Mouse (Mus musculus) CH12.LX (cell line): ENCODE measurements around the gene Smcp. TPM values are rescaled to one million over a fixed set of nuclear protein-coding genes. Genes with fewer than 3 reads are reported as not detected.

Experiments used
- DNase-seq: peaks from one replicate; pipeline ENCODE4 v3.0.0-alpha.2; 2013; ENCODE audit errors: extremely low read depth
- H3K27ac ChIP-seq: 2 replicates; pipeline ENCODE4 v1.5.1; 2012; ENCODE audit warnings: low read depth, mild to moderate bottlenecking, control low read depth, moderate library complexity; ENCODE audit not compliant: insufficient read depth
- H3K27me3 ChIP-seq: replicated peaks from 2 replicates; pipeline ENCODE3; 2012; ENCODE audit warnings: inconsistent platforms
- H3K36me3 ChIP-seq, 2 experiments: replicated peaks in 1 of 2; 2 replicates each; pipeline versions ENCODE3 to v1.6.1; 2012; ENCODE audit warnings: inconsistent platforms in 1 of 2, low read length in 1 of 2, mild to moderate bottlenecking in 1 of 2, mixed read lengths in 1 of 2, moderate library complexity in 1 of 2; ENCODE audit not compliant: control insufficient read depth in 1 of 2, insufficient read depth in 1 of 2
- H3K4me1 ChIP-seq, 2 experiments: 2 replicates each; pipeline ENCODE4 v1.6.1; 2012; ENCODE audit warnings: inconsistent platforms in 1 of 2, moderate library complexity in 1 of 2; ENCODE audit not compliant: insufficient read depth in 2 of 2, control insufficient read depth in 1 of 2
- H3K4me2 ChIP-seq: 2 replicates; pipeline ENCODE4 v1.6.1; 2012; ENCODE audit warnings: low read depth, mild to moderate bottlenecking, control low read depth; ENCODE audit not compliant: poor library complexity, insufficient read depth, severe bottlenecking
- H3K4me3 ChIP-seq, 3 experiments: fragments of 150-350 bp in 1 of 3; sonication (generic) in 1 of 3; replicated peaks in 1 of 3; 2 replicates each; pipeline versions ENCODE3 to v1.5.1; 2011 to 2012; ENCODE audit warnings: low read depth in 2 of 3, low read length in 2 of 3, mild to moderate bottlenecking in 2 of 3, moderate library complexity in 2 of 3, control low read depth in 1 of 3, improper control_type of control experiment in 1 of 3, inconsistent platforms in 1 of 3, mixed read lengths in 1 of 3; ENCODE audit not compliant: poor library complexity in 1 of 3
- H3K79me2 ChIP-seq: replicated peaks from 2 replicates; pipeline ENCODE4 v1.6.1; 2012; ENCODE audit warnings: mild to moderate bottlenecking, moderate library complexity; ENCODE audit not compliant: control insufficient read depth, poor library complexity, insufficient read depth, severe bottlenecking; ENCODE audit errors: extremely low read depth
- H3K9ac ChIP-seq: 2 replicates; pipeline ENCODE4 v1.6.1; 2012; ENCODE audit warnings: low read depth, mild to moderate bottlenecking, control low read depth, moderate library complexity; ENCODE audit not compliant: insufficient read depth
- H3K9me3 ChIP-seq: replicated peaks from 2 replicates; pipeline ENCODE3; 2012; ENCODE audit warnings: low read length, inconsistent platforms, mixed read lengths
- CHD1 ChIP-seq: IDR thresholded peaks from 2 replicates; pipeline ENCODE4 v1.6.1; 2012; ENCODE audit warnings: low read depth, low read length, improper control_type of control experiment, inconsistent platforms
- CHD2 ChIP-seq: IDR thresholded peaks from 2 replicates; pipeline ENCODE4 v1.6.1; 2011; ENCODE audit warnings: low read length, improper control_type of control experiment
- CTCF ChIP-seq, 2 experiments: IDR thresholded peaks in 1 of 2; conservative IDR thresholded peaks in 1 of 2; 2 replicates each; pipeline ENCODE4 v1.5.1; 2011 to 2012; ENCODE audit warnings: low read depth in 2 of 2, low read length in 2 of 2, improper control_type of control experiment in 1 of 2, inconsistent platforms in 1 of 2, mild to moderate bottlenecking in 1 of 2, moderate library complexity in 1 of 2
- E2F4 ChIP-seq: IDR thresholded peaks from 2 replicates; pipeline ENCODE4 v1.6.1; 2011; ENCODE audit warnings: low read depth, low read length, improper control_type of control experiment; ENCODE audit not compliant: insufficient replicate concordance
- ELF1 ChIP-seq: IDR thresholded peaks from 2 replicates; pipeline ENCODE4 v1.6.1; 2014; ENCODE audit warnings: low read depth, mild to moderate bottlenecking, inconsistent platforms, low read length, improper control_type of control experiment
- ETS1 ChIP-seq: conservative IDR thresholded peaks from 2 replicates; pipeline ENCODE4 v1.6.1; 2012; ENCODE audit warnings: low read depth, mild to moderate bottlenecking, inconsistent platforms, low read length, improper control_type of control experiment, moderate library complexity
- IRF4 ChIP-seq: IDR thresholded peaks from 2 replicates; pipeline ENCODE4 v1.6.1; 2014; ENCODE audit warnings: low read depth, mild to moderate bottlenecking, inconsistent platforms, low read length, improper control_type of control experiment
- JUN ChIP-seq: IDR thresholded peaks from 2 replicates; pipeline ENCODE4 v1.6.1; 2011; ENCODE audit warnings: low read depth, mild to moderate bottlenecking, low read length, improper control_type of control experiment, moderate library complexity; ENCODE audit not compliant: insufficient read depth
- KAT2A ChIP-seq: IDR thresholded peaks from 2 replicates; pipeline ENCODE4 v1.6.1; 2012; ENCODE audit warnings: low read length, improper control_type of control experiment, inconsistent platforms; ENCODE audit not compliant: insufficient replicate concordance
- MAFK ChIP-seq: IDR thresholded peaks from 2 replicates; pipeline ENCODE4 v1.6.1; 2011; ENCODE audit warnings: low read length, improper control_type of control experiment; ENCODE audit not compliant: insufficient replicate concordance
- MAX ChIP-seq: IDR thresholded peaks from 2 replicates; pipeline ENCODE4 v1.6.1; 2011; ENCODE audit warnings: low read length, improper control_type of control experiment
- NELFE ChIP-seq: IDR thresholded peaks from 2 replicates; pipeline ENCODE4 v1.6.1; 2011; ENCODE audit warnings: low read depth, low read length, improper control_type of control experiment
- NRF1 ChIP-seq: IDR thresholded peaks from 2 replicates; pipeline ENCODE4 v1.6.1; 2014; ENCODE audit warnings: low read depth, mild to moderate bottlenecking, inconsistent platforms, low read length, improper control_type of control experiment, moderate library complexity
- POLR2AphosphoS2 ChIP-seq: IDR thresholded peaks from 2 replicates; pipeline ENCODE4 v1.6.1; 2011; ENCODE audit warnings: low read depth, low read length, improper control_type of control experiment
- SMC3 ChIP-seq: IDR thresholded peaks from 2 replicates; pipeline ENCODE4 v1.6.1; 2011; ENCODE audit warnings: low read depth, low read length, improper control_type of control experiment
- TBP ChIP-seq: conservative IDR thresholded peaks from 2 replicates; pipeline ENCODE4 v1.6.1; 2011; ENCODE audit warnings: low read depth, low read length, improper control_type of control experiment
- TCF12 ChIP-seq: IDR thresholded peaks from 2 replicates; pipeline ENCODE4 v1.6.1; 2014; ENCODE audit warnings: low read depth, mild to moderate bottlenecking, inconsistent platforms, low read length, improper control_type of control experiment
- USF1 ChIP-seq: IDR thresholded peaks from 2 replicates; pipeline ENCODE4 v1.6.1; 2014; ENCODE audit warnings: low read depth, mild to moderate bottlenecking, inconsistent platforms, low read length, improper control_type of control experiment
- dilution Hi-C: fragments of 300-500 bp; cut with MboI; formaldehyde crosslinking; loops from 2 replicates; pipeline ENCODE4 v1.14.3; 2020; ENCODE audit warnings: low sequenced_read_pairs; ENCODE audit not compliant: extremely low pct_unique_long_range_greater_than_20kb, extremely low pct_ligation_motif_present
- in situ Hi-C: fragments of 300-500 bp; cut with MboI; formaldehyde crosslinking; loops from 3 replicates; pipeline ENCODE4 v1.14.3; 2019; ENCODE audit warnings: low sequenced_read_pairs, low pct_ligation_motif_present, low pct_unique_long_range_greater_than_20kb, mixed read lengths
- polyA plus RNA-seq: library from polyadenylated mRNA; unstranded; fragments of >175 nt; gene quantifications from 2 replicates; pipeline ENCODE4 v1.2.1, GENCODE M21; 2012; ENCODE audit warnings: low read depth; ENCODE audit not compliant: insufficient read length
- total RNA-seq, 2 experiments: library from RNA; depleted of rRNA; stranded (reverse); fragments of 300-350 nt in 1 of 2; fragments of >200 nt in 1 of 2; gene quantifications; 2 replicates each; pipeline ENCODE4 v1.2.3; 2012 to 2014

Gene Smcp
- total and polyA plus RNA-seq, 3 experiments, result not detected

DNA sequence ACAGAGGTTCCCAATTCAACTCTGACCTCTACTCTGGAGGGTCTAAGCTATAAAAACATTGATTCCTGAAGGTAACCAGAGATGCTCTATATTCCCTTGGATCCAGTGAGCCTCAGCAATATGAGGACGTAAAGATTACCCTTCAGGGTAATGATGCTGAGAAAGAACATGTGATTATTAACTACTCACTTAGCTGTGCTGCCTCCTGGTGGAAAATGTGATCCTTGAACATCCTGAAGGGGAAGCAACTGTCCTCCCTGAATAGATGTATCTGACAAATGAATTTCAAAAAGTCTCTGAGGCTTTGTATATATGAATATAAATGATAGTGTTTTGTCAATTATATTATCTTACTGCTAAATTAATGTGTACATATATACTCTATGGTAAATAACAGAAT, 11.7 kb upstream of the Smcp start:
- H3K27me3 ChIP-seq, result no peaks in the 10 kb centered on the region
- H3K27ac ChIP-seq, result no peak overlapping the region
- H3K36me3 ChIP-seq, result no peaks in the 10 kb centered on the region
- H3K4me3 ChIP-seq, result no peak overlapping the region
- dilution Hi-C loops, result no loop called here
- DNase-seq, result peak; percentile 21
- H3K9me3 ChIP-seq, result no peaks in the 10 kb centered on the region
- no peaks in the 10 kb centered on the region for H3K79me2 ChIP-seq
- no peak overlapping the region for H3K4me2 ChIP-seq
- H3K4me1 ChIP-seq, result no peaks in the 10 kb centered on the region
- no peak overlapping the region for H3K9ac ChIP-seq
- in situ Hi-C loops, result no loop called here
- TF ChIP-seq USF1, result no peak
- TF ChIP-seq CTCF (conservative IDR thresholded peaks at IDR 0.05 in 1 of 2, IDR thresholded peaks at IDR 0.05 in 1 of 2; ENCODE audit: low read depth in 2 of 2, low read length in 2 of 2), result 0 out of 4 replicates have a peak, but pooled peaks of 1 of the 2 experiments have one; percentile 21
- peak; percentile 18; the same call in 1 of the 2 replicates for TF ChIP-seq SMC3

DNA sequence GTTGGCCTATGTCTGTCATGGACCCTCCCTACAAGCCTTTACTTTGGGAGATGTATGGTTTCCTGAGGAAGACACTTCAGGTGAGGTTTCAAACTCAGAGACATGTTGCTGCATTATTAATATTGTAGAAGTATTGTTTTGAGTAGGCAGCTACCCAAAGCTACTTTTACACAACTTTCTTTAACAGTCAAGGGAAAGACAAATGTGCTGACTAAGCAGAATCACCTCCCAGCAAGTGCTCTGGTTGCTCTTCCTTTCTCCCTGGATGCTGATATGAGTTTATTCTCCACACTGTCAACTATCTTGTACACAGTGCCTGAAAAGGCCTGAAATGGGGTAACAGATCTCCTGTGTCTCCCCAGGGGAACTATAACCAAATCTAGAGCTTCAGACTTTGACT, 11.2 kb upstream of the Smcp start:
- Histone ChIP-seq H3K79me2 (no peaks in the 10 kb centered on the region), H3K4me2 (no peak overlapping the region), H3K4me3 (no peak overlapping the region), H3K9me3 (no peaks in the 10 kb centered on the region), H3K36me3 (no peaks in the 10 kb centered on the region), H3K27ac (no peak overlapping the region), H3K4me1 (no peaks in the 10 kb centered on the region), H3K27me3 (no peaks in the 10 kb centered on the region), H3K9ac (no peak overlapping the region)
- in situ Hi-C loops, result no loop called here
- dilution Hi-C loops, result no loop called here
- TF ChIP-seq MAFK (peak; percentile 91), TCF12 (no peak)
- no peak for DNase-seq

DNA sequence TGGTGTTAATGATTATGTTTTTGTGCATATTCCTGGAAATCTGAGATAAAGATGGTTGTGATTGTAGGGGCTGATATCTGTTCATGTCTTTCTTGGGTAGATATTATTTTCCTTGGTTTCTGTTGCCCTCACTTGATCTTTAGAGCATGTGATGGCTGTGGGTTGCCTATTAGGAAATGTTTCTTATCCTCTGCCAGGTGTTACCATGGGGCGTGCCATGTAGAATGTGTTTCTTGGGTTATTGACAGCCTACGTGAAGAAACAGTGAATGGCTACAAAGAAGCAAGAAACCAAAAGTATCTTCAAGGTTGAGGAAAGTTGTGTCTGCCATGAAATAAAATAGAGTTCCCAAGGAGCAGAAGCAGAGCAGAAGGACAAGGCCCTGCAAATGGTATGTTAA, 9.6 kb upstream of the Smcp start:
- H3K4me1 ChIP-seq, result no peaks in the 10 kb centered on the region
- no peak overlapping the region for H3K27ac ChIP-seq
- H3K9ac ChIP-seq, result no peak overlapping the region
- no peaks in the 10 kb centered on the region for H3K9me3 ChIP-seq
- no peaks in the 10 kb centered on the region for H3K27me3 ChIP-seq
- dilution Hi-C loops (no loop called here), in situ Hi-C loops (no loop called here)
- no peak overlapping the region for H3K4me3 ChIP-seq
- no peak overlapping the region for H3K4me2 ChIP-seq
- no peak for DNase-seq
- no peaks in the 10 kb centered on the region for H3K36me3 ChIP-seq
- H3K79me2 ChIP-seq, result no peaks in the 10 kb centered on the region
- TF ChIP-seq SMC3, result no peak
- TF ChIP-seq MAX, result no peak
- TF ChIP-seq IRF4, result no peak

DNA sequence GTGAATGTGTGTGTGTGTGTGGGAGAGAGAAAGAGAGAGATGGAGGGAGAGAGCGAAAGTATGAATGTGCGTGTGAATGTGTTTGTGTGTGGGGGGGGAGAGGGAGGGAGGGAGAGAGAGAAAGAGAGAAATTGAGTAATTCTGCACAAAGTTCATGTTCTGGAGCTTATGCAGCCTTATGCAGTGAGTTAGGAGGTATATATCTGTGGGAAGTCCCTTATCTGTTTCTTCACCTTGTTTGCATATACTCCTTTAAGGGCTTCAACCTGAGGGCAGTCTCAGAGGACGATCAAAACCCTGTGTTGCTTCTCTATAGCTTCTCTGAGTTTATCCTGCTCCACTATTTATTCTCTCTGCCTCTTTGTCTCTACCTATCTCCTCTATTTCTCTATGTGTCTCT, 1.6 kb downstream of the Smcp start:
- no peak for DNase-seq
- Histone ChIP-seq H3K36me3 (no peaks in the 10 kb centered on the region), H3K4me1 (peaks cover 0 to 4% of the 10 kb centered on the region in 2 experiments; a peak in 1 of 4 replicates), H3K79me2 (no peaks in the 10 kb centered on the region), H3K9ac (no peak overlapping the region), H3K9me3 (no peaks in the 10 kb centered on the region), H3K4me3 (no peak overlapping the region), H3K27me3 (no peaks in the 10 kb centered on the region), H3K4me2 (no peak overlapping the region), H3K27ac (no peak overlapping the region)
- TF ChIP-seq ELF1 (no peak), CHD1 (no peak), POLR2AphosphoS2 (no peak), SMC3 (no peak), KAT2A (no peak), JUN (no peak), NELFE (no peak), ETS1 (no peak), NRF1 (no peak), CHD2 (no peak), E2F4 (no peak), TBP (no peak)
- in situ Hi-C loops, result no loop called here
- dilution Hi-C loops, result no loop called here
